Mouse (Mus musculus) left cerebral cortex, adult 9 months (tissue): ENCODE measurements around the gene Slit3.

Source experiments
- DNase-seq, 2 experiments: peaks; one replicate each; pipeline ENCODE4 v3.0.0; 2022; ENCODE audit warnings: low spot score in 2 of 2

The Slit3 gene

GRCm38 (mm10) chr11:35676744-35677143 lies 555.7 kb downstream of the Slit3 start:
- DNase-seq: no peak

- peak; percentile 62 to 86 for DNase-seq
Observed at GRCm38 (mm10) chr11:35679976-35680375, 559.0 kb downstream of the Slit3 start.

- no peak for DNase-seq
Observed at GRCm38 (mm10) chr11:35687316-35687715, 566.3 kb downstream of the Slit3 start.

GRCm38 (mm10) chr11:35690515-35691281 lies 569.7 kb downstream of the Slit3 start:
- DNase-seq: peak in 1 of 2 experiments; percentile 41

GRCm38 (mm10) chr11:35693136-35693535 lies 572.1 kb downstream of the Slit3 start:
- DNase-seq: peak in 1 of 2 experiments; percentile 42

GRCm38 (mm10) chr11:35693625-35694024 lies 572.6 kb downstream of the Slit3 start:
- no peak for DNase-seq

GRCm38 (mm10) chr11:35697476-35697875 lies 576.5 kb downstream of the Slit3 start:
- DNase-seq: peak in 1 of 2 experiments; percentile 53

GRCm38 (mm10) chr11:35698901-35699300 lies 577.9 kb downstream of the Slit3 start:
- no peak for DNase-seq

GRCm38 (mm10) chr11:35703471-35703870 lies 582.4 kb downstream of the Slit3 start:
- no peak for DNase-seq

GRCm38 (mm10) chr11:35704381-35704780 lies 583.4 kb downstream of the Slit3 start:
- DNase-seq: no peak

GRCm38 (mm10) chr11:35704927-35705326 lies 583.9 kb downstream of the Slit3 start:
- DNase-seq: no peak

GRCm38 (mm10) chr11:35707431-35707830 lies 586.4 kb downstream of the Slit3 start:
- DNase-seq: no peak

GRCm38 (mm10) chr11:35711314-35711713 lies 590.3 kb downstream of the Slit3 start:
- DNase-seq: no peak

GRCm38 (mm10) chr11:35718881-35719280 lies 597.9 kb downstream of the Slit3 start:
- DNase-seq: no peak

GRCm38 (mm10) chr11:35723876-35724275 lies 602.9 kb downstream of the Slit3 start:
- DNase-seq: no peak

- DNase-seq: no peak
Observed at GRCm38 (mm10) chr11:35726341-35726846, 605.4 kb downstream of the Slit3 start.

- DNase-seq: no peak
Observed at GRCm38 (mm10) chr11:35728200-35728599, 607.2 kb downstream of the Slit3 start.

- no peak for DNase-seq
Observed at GRCm38 (mm10) chr11:35729186-35729585, 608.2 kb downstream of the Slit3 start.

- DNase-seq: no peak
Observed at GRCm38 (mm10) chr11:35732366-35732765, 611.3 kb downstream of the Slit3 start.

GRCm38 (mm10) chr11:35736817-35737216 lies 615.8 kb downstream of the Slit3 start:
- no peak for DNase-seq

GRCm38 (mm10) chr11:35737262-35737661 lies 616.2 kb downstream of the Slit3 start:
- DNase-seq: no peak

GRCm38 (mm10) chr11:35738102-35738501 lies 617.1 kb downstream of the Slit3 start:
- DNase-seq: no peak

- DNase-seq: peak in 1 of 2 experiments; percentile 21
Observed at GRCm38 (mm10) chr11:35743586-35743985, 622.6 kb downstream of the Slit3 start.
